Mouse (Mus musculus): ENCODE measurements around the gene Lingo1. TPM values are rescaled to one million over a fixed set of nuclear protein-coding genes. Genes with fewer than 3 reads are reported as not detected.
A peak's percentile ranks its signal among the peaks of the same experiment; 100 is the strongest.

Gene Lingo1
- polyA plus RNA-seq, 1 experiment from 2014 or later: 3.2 TPM

DNA sequence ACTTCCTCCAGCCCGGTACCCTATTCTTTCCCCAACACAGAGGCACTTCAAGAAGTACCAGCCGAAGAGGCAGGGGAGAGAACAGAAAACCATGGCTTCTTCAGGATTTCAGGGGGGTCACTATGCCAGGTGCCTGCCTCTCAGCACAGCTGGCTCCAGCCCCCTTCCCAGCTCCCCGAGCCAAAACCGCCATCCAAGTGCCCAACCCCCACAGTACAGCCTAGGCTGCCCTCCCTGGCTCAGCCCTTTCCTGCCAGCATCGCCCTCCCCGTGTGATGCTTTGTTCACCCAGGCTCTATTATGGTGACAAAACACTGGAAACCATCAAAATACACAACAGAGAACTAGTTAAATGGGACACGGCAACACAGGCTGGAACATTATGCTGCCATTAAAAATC, 22.6 kb downstream of the Lingo1 start:
- H3K4me3 ChIP-seq (replicated peaks; ENCODE audit: low read depth, low read length): no peak overlapping the region
- DNase-seq (ENCODE audit: low spot score) (no peak), ATAC-seq (replicated peaks; ENCODE audit: low FRiP score, low read depth) (no peak)
- no peak overlapping the region for H3K9ac ChIP-seq (ENCODE audit: low read depth, low read length)
- WGBS: 81% methylated on average over 7 of the region's 7 CpGs
- H3K27me3 ChIP-seq (ENCODE audit: insufficient read depth, low read length): no peaks in the 10 kb centered on the region
- TF ChIP-seq CTCF (IDR thresholded peaks at IDR 0.05; ENCODE audit: low read depth): no peak
- H3K4me2 ChIP-seq (ENCODE audit: low read length): no peak overlapping the region
- H3K4me1 ChIP-seq (replicated peaks; ENCODE audit: insufficient read depth, low read length): no peaks in the 10 kb centered on the region
- no peaks in the 10 kb centered on the region for H3K9me3 ChIP-seq (replicated peaks; ENCODE audit: low read length)
- H3K36me3 ChIP-seq (ENCODE audit: insufficient read depth, low read length): no peaks in the 10 kb centered on the region
- no peak overlapping the region for H3K27ac ChIP-seq

- no peak overlapping the region for H3K27ac ChIP-seq
- H3K4me2 ChIP-seq (ENCODE audit: low read length): no peak overlapping the region
- no peak overlapping the region for H3K4me3 ChIP-seq (replicated peaks; ENCODE audit: low read depth, low read length)
- ATAC-seq (replicated peaks; ENCODE audit: low FRiP score, low read depth): no peak
- no peak for DNase-seq (ENCODE audit: low spot score)
- H3K36me3 ChIP-seq (ENCODE audit: insufficient read depth, low read length): no peaks in the 10 kb centered on the region
- TF ChIP-seq CTCF (IDR thresholded peaks at IDR 0.05; ENCODE audit: low read depth): no peak
- H3K9me3 ChIP-seq (replicated peaks; ENCODE audit: low read length): no peaks in the 10 kb centered on the region
- WGBS: 55% methylated on average over 9 of the region's 9 CpGs
- H3K9ac ChIP-seq (ENCODE audit: low read depth, low read length): no peak overlapping the region
- no peaks in the 10 kb centered on the region for H3K27me3 ChIP-seq (ENCODE audit: insufficient read depth, low read length)
- no peaks in the 10 kb centered on the region for H3K4me1 ChIP-seq (replicated peaks; ENCODE audit: insufficient read depth, low read length)
These were observed 28.6 kb downstream of the Lingo1 start for GRCm38 (mm10) chr9:56767653-56768136.

GRCm38 (mm10) chr9:56766629-56767357, 29.5 kb downstream of the Lingo1 start:
- DNase-seq (ENCODE audit: low spot score) (no peak), ATAC-seq (replicated peaks; ENCODE audit: low FRiP score, low read depth) (no peak)
- no peak overlapping the region for H3K9ac ChIP-seq (ENCODE audit: low read depth, low read length)
- H3K36me3 ChIP-seq (ENCODE audit: insufficient read depth, low read length): no peaks in the 10 kb centered on the region
- H3K4me1 ChIP-seq (replicated peaks; ENCODE audit: insufficient read depth, low read length): no peaks in the 10 kb centered on the region
- H3K4me3 ChIP-seq (replicated peaks; ENCODE audit: low read depth, low read length): no peak overlapping the region
- no peaks in the 10 kb centered on the region for H3K9me3 ChIP-seq (replicated peaks; ENCODE audit: low read length)
- H3K4me2 ChIP-seq (ENCODE audit: low read length): no peak overlapping the region
- no peak overlapping the region for H3K27ac ChIP-seq
- WGBS: 49% methylated on average over 11 of the region's 11 CpGs
- no peaks in the 10 kb centered on the region for H3K27me3 ChIP-seq (ENCODE audit: insufficient read depth, low read length)
- no peak for TF ChIP-seq CTCF (IDR thresholded peaks at IDR 0.05; ENCODE audit: low read depth)

DNA sequence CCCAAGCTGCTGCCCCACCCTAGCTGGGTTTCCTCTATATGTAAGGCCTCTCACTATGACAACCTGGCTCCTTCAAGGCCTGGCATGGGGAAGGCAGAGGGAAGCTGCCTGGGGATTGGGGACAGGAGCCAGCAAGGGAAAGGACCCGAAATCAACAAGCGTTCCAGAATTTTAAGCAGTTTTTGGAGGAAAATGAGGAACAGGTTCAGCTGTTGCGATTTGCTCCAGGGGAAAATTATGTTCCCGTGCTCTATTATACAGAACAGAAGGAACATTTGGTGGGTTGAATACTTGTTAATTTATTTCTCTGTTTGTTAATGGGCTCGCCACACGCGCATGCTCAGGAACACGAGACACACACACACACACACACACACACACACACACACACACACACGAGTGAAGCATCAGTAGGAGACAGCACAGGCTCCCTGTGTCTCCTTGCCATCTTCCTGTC, 34.1 kb downstream of the Lingo1 start:
- no peak for TF ChIP-seq CTCF (IDR thresholded peaks at IDR 0.05; ENCODE audit: low read depth)
- H3K4me1 ChIP-seq (replicated peaks; ENCODE audit: insufficient read depth, low read length): 0 out of 2 replicates have a peak, but pooled peaks cover 5% of the 10 kb centered on the region
- no peaks in the 10 kb centered on the region for H3K36me3 ChIP-seq (ENCODE audit: insufficient read depth, low read length)
- DNase-seq (ENCODE audit: low spot score): no peak
- ATAC-seq (replicated peaks; ENCODE audit: low FRiP score, low read depth): no peak
- no peak overlapping the region for H3K27ac ChIP-seq
- H3K4me3 ChIP-seq (replicated peaks; ENCODE audit: low read depth, low read length): no peak overlapping the region
- H3K4me2 ChIP-seq (ENCODE audit: low read length): no peak overlapping the region
- H3K9ac ChIP-seq (ENCODE audit: low read depth, low read length): no peak overlapping the region
- WGBS: 82% methylated on average over 9 of the region's 9 CpGs
- H3K27me3 ChIP-seq (ENCODE audit: insufficient read depth, low read length): no peaks in the 10 kb centered on the region
- H3K9me3 ChIP-seq (replicated peaks; ENCODE audit: low read length): no peaks in the 10 kb centered on the region

DNA sequence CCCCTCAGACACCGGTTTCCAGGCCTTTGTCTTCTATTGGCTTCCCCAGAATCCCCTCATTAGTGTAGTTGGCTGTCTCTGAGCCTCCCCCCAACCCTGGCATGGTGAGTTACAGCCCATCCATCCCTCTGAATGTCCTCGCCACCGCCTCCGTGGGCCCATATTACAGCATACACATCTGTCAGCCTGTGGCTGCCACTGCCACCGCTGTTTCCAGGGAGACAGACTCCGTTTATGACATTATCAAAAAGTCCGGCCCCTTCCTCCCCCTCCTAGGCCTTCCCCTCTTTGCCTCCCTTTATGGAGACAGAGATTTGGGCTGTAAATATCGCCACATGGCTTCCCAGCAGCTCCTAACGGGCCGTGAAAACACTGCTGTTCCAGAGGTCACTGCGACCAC, 38.5 kb downstream of the Lingo1 start:
- no peak overlapping the region for H3K27ac ChIP-seq
- 13% methylated on average over 11 of the region's 11 CpGs for WGBS
- no peak overlapping the region for H3K4me3 ChIP-seq (replicated peaks; ENCODE audit: low read depth, low read length)
- H3K4me2 ChIP-seq (ENCODE audit: low read length): no peak overlapping the region
- no peak for TF ChIP-seq CTCF (IDR thresholded peaks at IDR 0.05; ENCODE audit: low read depth)
- H3K9ac ChIP-seq (ENCODE audit: low read depth, low read length): no peak overlapping the region
- H3K4me1 ChIP-seq (replicated peaks; ENCODE audit: insufficient read depth, low read length): 0 out of 2 replicates have a peak, but pooled peaks cover 5% of the 10 kb centered on the region
- no peaks in the 10 kb centered on the region for H3K27me3 ChIP-seq (ENCODE audit: insufficient read depth, low read length)
- H3K36me3 ChIP-seq (ENCODE audit: insufficient read depth, low read length): no peaks in the 10 kb centered on the region
- H3K9me3 ChIP-seq (replicated peaks; ENCODE audit: low read length): no peaks in the 10 kb centered on the region
- DNase-seq (ENCODE audit: low spot score) (peak; percentile 24), ATAC-seq (replicated peaks; ENCODE audit: low FRiP score, low read depth) (no peak)

- H3K36me3 ChIP-seq (ENCODE audit: insufficient read depth, low read length): no peaks in the 10 kb centered on the region
- no peak for ATAC-seq (replicated peaks; ENCODE audit: low FRiP score, low read depth)
- no peak overlapping the region for H3K4me3 ChIP-seq (replicated peaks; ENCODE audit: low read depth, low read length)
- H3K4me1 ChIP-seq (replicated peaks; ENCODE audit: insufficient read depth, low read length): 0 out of 2 replicates have a peak, but pooled peaks cover 5% of the 10 kb centered on the region
- no peaks in the 10 kb centered on the region for H3K27me3 ChIP-seq (ENCODE audit: insufficient read depth, low read length)
- 75% methylated on average over 5 of the region's 5 CpGs for WGBS
- H3K4me2 ChIP-seq (ENCODE audit: low read length): no peak overlapping the region
- no peaks in the 10 kb centered on the region for H3K9me3 ChIP-seq (replicated peaks; ENCODE audit: low read length)
- no peak for TF ChIP-seq CTCF (IDR thresholded peaks at IDR 0.05; ENCODE audit: low read depth)
- H3K27ac ChIP-seq: no peak overlapping the region
- H3K9ac ChIP-seq (ENCODE audit: low read depth, low read length): no peak overlapping the region
- DNase-seq (ENCODE audit: low spot score): no peak
These were observed 41.1 kb downstream of the Lingo1 start for GRCm38 (mm10) chr9:56755119-56755518.

Measured in kidney, postnatal 0 days (tissue).